8 mouse cellular contexts compared by ENCODE assay signal in genomic region chr6:121130773-121131172, GRCm38 (mm10). TPM values are rescaled to one million over a fixed set of nuclear protein-coding genes. Genes with fewer than 3 reads are reported as not detected.
DNase-seq lines count a peak whose midpoint lies in the region; ATAC-seq and TF ChIP-seq lines count a peak whose summit lies in the region.

TSS of gene Mical3 (minus strand) at chr6:121130999.

- no peak for DNase-seq in testis, postnatal 10 days (ENCODE audit: low spot score)
- peak; percentile 80 for DNase-seq in cerebellum, adult 9-10 months
- peak; percentile 59 for DNase-seq in forelimb bud, embryonic 11.5 days (ENCODE audit: low read depth, low spot score)
- DNase-seq in hindbrain, embryonic 11.5 days (ENCODE audit: low spot score): peak; percentile 75
- no peak for DNase-seq in urinary bladder, adult 18-20 months (ENCODE audit: low spot score in 2 of 2)

- ATAC-seq in hindbrain, embryonic 11.5 days (ENCODE audit: low FRiP score): peak; percentile 70
- peak; percentile 40; the same call in 1 of the 2 replicates for ATAC-seq in limb, embryonic 12.5 days (ENCODE audit: insufficient number of reproducible peaks, insufficient read depth, low FRiP score, low TSS enrichment, low read depth)
- peak; percentile 86 for ATAC-seq in neural tube, embryonic 14.5 days (ENCODE audit: low read depth)

- no peak for TF ChIP-seq POLR2A in testis, adult 2 months (IDR thresholded peaks at IDR 0.05; ENCODE audit: control insufficient read depth, low read depth, low read length)

- H3K27me3 ChIP-seq in testis, adult 2 months (ENCODE audit: control insufficient read depth, insufficient read depth, low read length): no peaks in the 10 kb centered on the region
- H3K27me3 ChIP-seq in hindbrain, embryonic 11.5 days (ENCODE audit: control insufficient read depth, insufficient read depth, low read length): peaks cover 4% of the 10 kb centered on the region
- H3K27me3 ChIP-seq in limb, embryonic 12.5 days: peaks cover 43% of the 10 kb centered on the region
- H3K27me3 ChIP-seq in neural tube, embryonic 14.5 days (ENCODE audit: control insufficient read depth, insufficient read depth, low read length): no peaks in the 10 kb centered on the region

- H3K4me1 ChIP-seq in testis, adult 2 months (ENCODE audit: control insufficient read depth, insufficient read depth, low read length): peaks cover 21% of the 10 kb centered on the region
- H3K4me1 ChIP-seq in hindbrain, embryonic 11.5 days (replicated peaks; ENCODE audit: control insufficient read depth, insufficient read depth, low read length): no peaks in the 10 kb centered on the region
- peaks cover 17% of the 10 kb centered on the region for H3K4me1 ChIP-seq in limb, embryonic 12.5 days (replicated peaks)
- H3K4me1 ChIP-seq in neural tube, embryonic 14.5 days (ENCODE audit: control insufficient read depth, insufficient read depth, low read length): peaks cover 10% of the 10 kb centered on the region

- no peak within 1 kb of the TSS for H3K27ac ChIP-seq in testis, adult 2 months (ENCODE audit: control insufficient read depth, insufficient read depth, low read depth, low read length)
- H3K27ac ChIP-seq in hindbrain, embryonic 11.5 days (ENCODE audit: low read depth, low read length): peak within 1 kb of the TSS; percentile 20
- no peak within 1 kb of the TSS for H3K27ac ChIP-seq in limb, embryonic 12.5 days
- H3K27ac ChIP-seq in neural tube, embryonic 14.5 days (ENCODE audit: low read depth, low read length): peak within 1 kb of the TSS; percentile 85

- TF ChIP-seq CTCF in testis, adult 2 months (IDR thresholded peaks at IDR 0.05; ENCODE audit: control insufficient read depth, insufficient read depth, insufficient replicate concordance, low read depth, low read length): no peak

- no peaks in the 10 kb centered on the region for H3K36me3 ChIP-seq in testis, adult 2 months (ENCODE audit: control insufficient read depth, insufficient read depth, low read length)
- no peaks in the 10 kb centered on the region for H3K36me3 ChIP-seq in hindbrain, embryonic 11.5 days (ENCODE audit: control insufficient read depth, insufficient read depth, low read length)
- H3K36me3 ChIP-seq in limb, embryonic 12.5 days: no peaks in the 10 kb centered on the region
- no peaks in the 10 kb centered on the region for H3K36me3 ChIP-seq in neural tube, embryonic 14.5 days (ENCODE audit: control insufficient read depth, insufficient read depth, low read length)

- peak within 1 kb of the TSS; percentile 59 for H3K9ac ChIP-seq in hindbrain, embryonic 11.5 days (ENCODE audit: low read depth, low read length)
- peak within 1 kb of the TSS; percentile 50; the same call in 1 of the 2 replicates for H3K9ac ChIP-seq in limb, embryonic 12.5 days (replicated peaks)
- peak within 1 kb of the TSS; percentile 70 for H3K9ac ChIP-seq in neural tube, embryonic 14.5 days (replicated peaks; ENCODE audit: low read depth, low read length)

- under 1% methylated on average over 17 of the region's 17 CpGs for WGBS in hindbrain, embryonic 11.5 days
- under 1% methylated on average over 17 of the region's 17 CpGs for WGBS in limb, embryonic 12.5 days
- WGBS in neural tube, embryonic 14.5 days: 2% methylated on average over 17 of the region's 17 CpGs

- H3K4me2 ChIP-seq in hindbrain, embryonic 11.5 days (replicated peaks; ENCODE audit: low read depth, low read length): peak within 1 kb of the TSS; percentile 64
- peak within 1 kb of the TSS; percentile 79 for H3K4me2 ChIP-seq in limb, embryonic 12.5 days
- peak within 1 kb of the TSS; percentile 57 for H3K4me2 ChIP-seq in neural tube, embryonic 14.5 days (ENCODE audit: low read depth, low read length)

- H3K9me3 ChIP-seq in hindbrain, embryonic 11.5 days (ENCODE audit: control insufficient read depth, low read length): no peaks in the 10 kb centered on the region
- no peaks in the 10 kb centered on the region for H3K9me3 ChIP-seq in limb, embryonic 12.5 days
- H3K9me3 ChIP-seq in neural tube, embryonic 14.5 days (ENCODE audit: control insufficient read depth, low read length): no peaks in the 10 kb centered on the region

- H3K4me3 ChIP-seq in testis, adult 2 months (ENCODE audit: control insufficient read depth, low read depth, low read length): peak within 1 kb of the TSS; percentile 73
- peak within 1 kb of the TSS; percentile 32 for H3K4me3 ChIP-seq in hindbrain, embryonic 11.5 days (ENCODE audit: low read depth, low read length)
- H3K4me3 ChIP-seq in limb, embryonic 12.5 days (replicated peaks): peak within 1 kb of the TSS; percentile 40
- peak within 1 kb of the TSS; percentile 50 for H3K4me3 ChIP-seq in neural tube, embryonic 14.5 days (ENCODE audit: low read depth, low read length)

RNA-seq across cellular contexts. Expression of gene Mical3, which starts in this region (rescaled TPM):
- polyA plus RNA-seq in testis, adult 2 months (2012; rRNA removed): 199 and 216 TPM in 2 replicates
- polyA plus RNA-seq in hindbrain, embryonic 11.5 days (2014; fragmentation: Nextera tagmentation; extraction: Ambion mirVana): 17.1 and 27.4 TPM in 2 replicates
- 10.0 and 10.8 TPM in 2 replicates for polyA plus RNA-seq in limb, embryonic 12.5 days (2016; fragmentation: Nextera tagmentation; extraction: Ambion mirVana)
- polyA plus RNA-seq in neural tube, embryonic 14.5 days (2014; fragmentation: Nextera tagmentation; extraction: Ambion mirVana): 47.3 and 68.8 TPM in 2 replicates

Comparison
In these comparisons a context has a peak if more than half of its experiments do, and no peak if none do; other contexts are left out.
1. H3K27ac ChIP-seq: peak in hindbrain, embryonic 11.5 days (single experiment) and neural tube, embryonic 14.5 days (single experiment); none in testis, adult 2 months (single experiment) and limb, embryonic 12.5 days (single experiment).
2. DNase-seq: peak in cerebellum, adult 9-10 months (single experiment), forelimb bud, embryonic 11.5 days (single experiment) and hindbrain, embryonic 11.5 days (single experiment); none in testis, postnatal 10 days (single experiment) and urinary bladder, adult 18-20 months (0 of 2).
3. Peak in every context shown above with its lines, with median percentiles within 50 percentile points of each other: H3K4me3 ChIP-seq, ATAC-seq, H3K4me2 ChIP-seq and H3K9ac ChIP-seq.